Mouse (Mus musculus) brain, embryonic 18.5 days (tissue): Measurements from ENCODE around the gene Hlx.

ENCODE experiments used
- DNase-seq: peaks from one replicate; pipeline ENCODE4 v3.0.0-alpha.2; 2012; ENCODE audit warnings: low read depth, low spot score

Gene Hlx

DNA sequence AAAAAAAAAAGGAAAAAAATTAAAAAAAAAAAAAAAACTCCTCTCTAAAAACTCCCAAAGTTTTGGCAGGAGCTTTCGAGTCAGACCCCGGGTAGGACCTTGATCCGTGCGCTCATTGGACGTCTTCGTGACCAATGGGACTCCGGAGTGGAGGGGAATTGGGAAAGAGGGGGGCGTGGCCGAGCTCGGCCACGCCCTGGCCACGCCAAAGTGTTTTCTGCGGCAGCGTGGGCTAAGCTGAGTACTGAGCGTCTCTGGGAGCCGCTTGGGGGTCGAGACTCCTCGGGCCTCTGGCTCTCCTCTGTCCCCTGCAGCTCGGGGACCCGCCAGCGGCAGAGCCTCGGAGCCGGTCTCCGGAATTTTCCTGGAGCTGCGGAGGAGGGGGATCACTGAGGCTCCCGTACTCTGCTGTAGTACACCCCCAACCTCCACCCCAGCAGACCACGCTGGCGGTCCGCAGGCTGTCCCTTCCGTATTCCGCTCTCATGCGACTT, at the start of gene Hlx:
TSS of gene Hlx (minus strand) at position 64 of the 494 bp plus-strand sequence.
- no peak for DNase-seq

DNA sequence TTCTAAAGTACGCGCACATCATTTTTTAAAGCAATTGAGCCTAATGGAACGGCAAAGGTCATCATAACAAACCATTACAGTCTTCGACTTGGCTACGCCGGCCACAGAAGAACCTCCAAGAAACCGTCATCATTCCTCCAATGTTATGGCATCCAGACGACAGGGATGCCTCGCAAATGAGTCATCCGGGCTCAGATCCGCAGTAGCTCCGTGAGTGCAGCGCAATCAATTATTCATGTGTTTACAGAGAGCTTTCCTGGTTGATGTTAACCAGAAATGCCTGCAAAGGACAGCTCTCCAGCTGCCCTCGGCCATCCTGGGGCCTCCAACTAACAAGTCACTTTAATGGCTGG, 49.7 kb upstream of the Hlx start:
- DNase-seq, result no peak

DNA sequence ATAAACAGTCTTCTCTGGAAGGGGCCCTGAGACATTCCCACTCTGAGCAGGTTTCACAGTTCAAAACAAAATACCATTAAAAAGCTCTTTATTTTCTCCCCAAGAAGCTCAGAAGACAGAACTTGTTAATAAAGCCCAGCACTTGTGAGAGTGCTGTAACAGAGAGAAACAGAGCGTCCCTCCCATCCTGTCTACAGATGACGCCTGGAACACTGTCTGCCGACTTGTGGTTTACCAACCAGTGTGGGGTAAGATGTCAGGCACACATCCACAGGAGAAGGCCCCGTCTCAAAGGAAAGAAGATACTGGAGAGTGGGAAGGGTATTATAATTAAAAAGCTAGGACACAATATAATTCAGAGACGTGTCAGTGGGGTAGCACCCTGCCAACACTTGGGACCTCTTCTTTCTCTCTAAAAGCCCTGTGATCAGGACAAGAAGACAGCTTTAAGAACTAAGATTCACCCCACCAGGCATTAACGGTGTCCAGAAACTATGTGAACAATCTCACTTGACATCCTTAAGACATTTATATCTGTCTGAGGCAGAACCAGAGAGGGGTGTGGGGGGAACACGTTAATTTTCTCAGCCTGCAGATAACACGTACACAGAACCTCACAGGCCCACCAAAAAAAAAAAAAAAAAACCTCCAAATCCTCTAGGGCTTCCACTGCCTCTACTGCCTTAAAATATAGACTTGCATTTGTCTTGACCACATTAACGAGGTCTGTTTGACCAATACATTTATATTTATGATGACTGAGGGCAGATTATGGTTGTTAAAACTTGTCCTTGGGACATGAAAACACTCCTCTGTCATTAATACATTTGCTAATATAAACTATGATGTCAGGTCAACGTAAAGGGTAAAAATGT, 49.1 kb upstream of the Hlx start:
- DNase-seq, result no peak

DNA sequence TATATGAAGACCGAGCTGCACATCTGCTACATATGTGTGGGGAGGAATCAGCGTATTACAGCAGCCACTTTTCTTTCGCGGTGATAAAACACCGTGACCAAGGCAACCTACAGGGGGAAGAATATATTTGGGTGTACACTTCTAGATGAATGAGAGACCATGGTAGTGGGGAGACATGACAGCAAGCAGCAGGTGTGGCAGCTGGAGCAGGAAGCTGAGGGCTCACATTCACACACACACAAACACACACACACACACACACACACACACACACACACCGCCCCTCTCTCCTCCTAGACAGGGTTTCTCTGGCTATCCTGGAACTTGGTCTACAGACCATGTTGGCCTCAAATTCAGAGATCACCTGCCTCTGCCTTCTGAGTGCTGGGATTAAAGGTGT, 45.7 kb upstream of the Hlx start:
- DNase-seq, result no peak

DNA sequence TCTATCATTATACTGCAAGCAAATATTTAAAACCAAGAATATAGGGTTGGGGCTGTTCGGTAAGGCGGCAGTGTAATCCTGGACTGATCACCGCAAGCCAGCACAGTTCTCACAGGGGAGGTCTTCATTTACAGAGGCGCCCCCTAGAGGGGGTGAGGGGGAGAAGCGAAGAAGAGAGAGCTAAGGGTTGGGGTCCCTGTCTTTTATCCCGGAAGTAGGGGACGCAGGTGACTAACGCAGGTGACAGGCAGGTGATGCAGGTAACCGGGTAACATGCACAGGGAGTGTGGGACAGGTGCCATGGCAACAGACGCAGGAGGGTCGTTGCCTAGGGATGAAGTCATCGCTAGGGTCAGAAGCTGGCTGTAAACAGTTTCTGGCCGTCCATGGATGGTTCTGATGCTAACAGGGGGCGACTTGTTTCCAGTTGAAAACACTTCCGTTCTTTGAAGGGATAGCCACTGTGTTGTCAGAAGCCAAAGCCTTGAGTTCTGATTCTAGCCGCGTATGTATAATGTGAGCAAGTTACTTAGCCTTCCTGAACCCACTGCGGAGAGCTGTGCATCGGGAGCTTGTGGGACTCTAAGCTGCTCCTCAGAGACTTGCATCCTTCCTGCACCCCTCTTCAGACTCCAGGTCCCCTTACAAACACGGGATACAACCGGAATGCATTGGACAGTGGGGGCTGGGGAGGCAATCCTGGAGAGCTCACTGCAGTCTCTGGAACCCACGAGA, 44.8 kb upstream of the Hlx start:
- no peak for DNase-seq

DNA sequence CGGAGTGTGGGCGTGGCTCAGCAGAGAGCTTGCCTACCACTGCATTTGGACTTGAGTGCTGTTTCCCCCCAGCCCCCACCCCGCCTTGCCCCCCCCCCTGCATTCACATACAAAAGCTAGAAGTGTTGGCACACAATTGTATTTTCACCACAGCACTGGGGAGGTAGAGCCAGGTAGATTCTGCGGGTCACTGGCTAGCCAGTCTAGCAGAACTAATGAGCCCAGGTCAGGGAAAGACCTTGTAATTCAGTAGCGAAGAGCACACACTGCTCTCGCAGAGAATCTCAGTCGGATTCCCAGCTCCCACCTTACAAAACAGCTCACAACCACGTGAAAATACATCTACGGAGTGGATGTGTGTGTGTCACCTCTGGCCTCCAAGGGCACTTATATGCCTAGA, 42.9 kb upstream of the Hlx start:
- no peak for DNase-seq

DNA sequence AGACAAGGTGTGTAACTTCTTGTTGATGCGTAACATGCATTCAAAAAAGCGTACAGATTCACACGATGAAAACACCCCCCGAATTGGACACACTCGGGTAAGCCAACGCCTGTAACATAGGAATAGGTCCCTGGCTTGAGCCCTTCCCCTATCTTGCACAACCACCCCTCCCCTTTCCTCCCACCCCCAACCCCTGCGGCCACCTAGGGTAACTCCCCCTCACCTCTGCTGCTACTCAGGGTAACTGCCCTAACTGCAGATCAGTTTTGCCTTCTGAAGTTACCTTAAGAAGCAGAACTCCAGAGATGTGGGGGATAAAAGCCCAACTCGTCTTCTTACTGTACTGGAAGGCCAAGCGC, 39.5 kb upstream of the Hlx start:
- DNase-seq, result no peak

DNA sequence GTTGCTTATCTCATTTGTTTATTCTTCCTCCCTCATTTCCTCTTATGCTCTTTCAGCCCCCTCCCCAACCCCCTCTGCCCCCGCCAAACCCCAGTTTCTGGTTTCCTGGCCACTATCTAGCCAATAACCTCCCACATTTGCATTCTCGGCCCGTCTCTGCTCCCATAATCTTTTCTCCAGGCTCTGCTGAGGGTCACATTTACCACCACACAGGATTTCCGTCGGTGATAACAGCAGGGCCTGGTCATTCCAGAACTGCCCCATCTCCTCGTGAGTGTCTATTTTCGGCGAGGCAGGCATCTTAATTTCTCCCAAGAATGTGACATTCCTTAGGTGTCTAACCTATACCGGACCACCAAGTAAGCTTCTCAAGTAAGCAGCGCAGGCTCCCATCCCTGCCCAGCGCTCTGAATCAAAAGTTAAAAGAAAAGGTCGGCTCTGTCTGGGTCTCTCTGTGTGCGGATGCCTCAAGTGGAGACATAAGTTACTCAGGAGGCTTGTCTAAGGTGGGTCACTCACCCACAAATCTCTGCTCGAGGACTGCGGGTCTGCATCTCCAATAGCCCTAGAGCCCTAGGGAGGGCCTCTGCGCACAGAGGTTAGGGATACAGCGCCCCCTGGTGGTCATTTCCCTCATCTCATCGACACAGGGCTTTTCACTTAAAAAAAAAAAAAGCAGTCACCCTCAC, 38.9 kb upstream of the Hlx start:
- no peak for DNase-seq

DNA sequence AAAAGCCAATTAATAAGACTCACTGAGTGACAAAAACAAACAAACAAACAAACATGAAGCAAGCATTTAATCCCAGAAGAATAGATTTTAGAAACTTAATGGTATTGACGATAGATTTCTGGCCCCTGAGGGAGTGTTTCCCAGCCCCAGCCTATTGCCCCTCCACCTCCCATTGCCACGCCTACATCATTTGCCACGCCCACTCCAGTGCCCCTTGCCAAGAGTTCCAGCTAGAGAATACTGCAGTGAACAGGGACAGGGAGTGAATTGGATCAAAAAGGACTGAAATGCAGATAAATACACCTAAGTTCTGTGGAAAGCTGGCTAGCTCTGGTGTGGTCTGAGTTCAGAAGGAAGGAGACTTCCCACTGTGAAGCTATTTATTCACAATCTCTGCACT, 31.4 kb upstream of the Hlx start:
- DNase-seq, result no peak

DNA sequence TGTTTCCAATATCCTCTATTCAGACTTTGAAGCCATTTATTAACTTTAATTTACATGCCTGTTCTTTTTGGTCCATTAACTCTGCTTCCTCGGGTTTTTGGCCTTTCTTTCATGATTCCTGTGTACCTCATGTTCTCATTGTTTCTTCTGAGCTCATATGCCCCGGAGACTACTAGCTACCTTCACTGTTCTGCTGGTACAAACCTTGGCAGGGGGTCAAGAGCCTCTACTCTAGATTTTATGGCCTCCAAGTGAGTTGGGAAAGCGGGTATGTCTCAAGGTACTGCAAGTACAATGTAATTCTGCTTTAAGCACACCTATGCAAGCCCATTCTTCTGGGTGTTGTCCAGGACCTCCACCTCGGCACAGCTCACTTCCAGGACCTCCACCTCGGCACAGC, 30.5 kb upstream of the Hlx start:
- DNase-seq, result no peak

DNA sequence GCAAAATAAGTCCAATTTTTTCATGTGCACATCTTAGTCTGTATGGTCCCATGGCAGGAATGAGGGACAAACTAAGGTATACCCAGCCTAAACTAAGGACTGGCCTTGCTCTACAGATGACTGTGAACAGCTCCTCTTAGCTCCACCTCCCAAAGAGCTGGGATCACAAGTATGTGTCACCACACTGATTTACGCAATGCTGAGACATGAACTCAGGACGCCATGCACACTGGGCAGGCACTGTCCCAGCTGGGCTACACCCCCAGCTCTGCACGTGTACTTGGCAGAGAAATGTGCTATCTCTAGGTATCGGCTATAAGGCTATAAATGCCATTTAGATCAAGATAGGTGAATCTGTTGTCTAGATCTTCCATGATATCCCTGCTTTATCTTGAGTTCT, 29.6 kb upstream of the Hlx start:
- DNase-seq, result no peak

DNA sequence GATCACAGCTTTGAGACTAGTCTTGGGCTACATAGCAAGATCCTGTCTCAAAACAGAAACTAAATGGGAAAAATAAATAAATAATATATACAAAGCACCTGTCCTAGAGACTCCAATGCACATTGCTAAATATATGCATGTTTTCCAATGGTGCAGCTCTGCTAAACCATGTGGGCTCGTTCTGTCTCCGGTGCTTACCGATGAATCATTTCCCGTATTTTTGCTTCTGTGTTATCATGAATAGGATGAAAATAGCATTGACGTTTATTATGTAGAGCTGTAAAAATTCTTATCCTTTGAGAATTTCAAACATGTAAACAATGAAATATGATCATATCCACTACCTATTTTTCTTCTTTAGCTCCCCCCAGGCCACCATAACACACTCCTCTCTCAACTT, 20.3 kb upstream of the Hlx start:
- no peak for DNase-seq

DNA sequence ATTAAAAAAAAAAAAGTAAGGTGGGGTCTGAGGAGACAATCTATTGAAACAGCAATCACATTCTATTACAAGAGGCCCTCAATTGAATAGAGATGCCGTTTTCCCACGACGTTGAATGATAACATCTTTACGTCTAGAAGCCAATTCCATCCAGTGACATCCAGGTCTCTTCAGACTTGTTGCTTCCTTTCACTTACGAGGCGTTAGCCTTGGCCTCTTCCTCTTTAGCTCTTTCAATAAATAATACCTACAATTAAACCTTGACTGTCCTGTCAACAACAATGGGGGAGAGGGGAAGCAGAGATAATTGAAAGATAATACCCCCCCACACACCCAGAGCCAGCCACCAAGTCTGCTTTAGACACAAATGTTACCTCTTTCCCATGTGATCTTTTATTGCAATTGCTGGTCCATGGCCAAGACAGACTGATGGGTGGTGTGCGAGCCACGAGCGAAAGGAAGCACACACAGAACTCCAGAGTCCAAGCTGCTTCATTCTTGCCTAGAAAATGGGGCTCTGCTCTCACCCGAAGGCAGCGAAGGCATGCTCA, 17.8 kb upstream of the Hlx start:
- no peak for DNase-seq

DNA sequence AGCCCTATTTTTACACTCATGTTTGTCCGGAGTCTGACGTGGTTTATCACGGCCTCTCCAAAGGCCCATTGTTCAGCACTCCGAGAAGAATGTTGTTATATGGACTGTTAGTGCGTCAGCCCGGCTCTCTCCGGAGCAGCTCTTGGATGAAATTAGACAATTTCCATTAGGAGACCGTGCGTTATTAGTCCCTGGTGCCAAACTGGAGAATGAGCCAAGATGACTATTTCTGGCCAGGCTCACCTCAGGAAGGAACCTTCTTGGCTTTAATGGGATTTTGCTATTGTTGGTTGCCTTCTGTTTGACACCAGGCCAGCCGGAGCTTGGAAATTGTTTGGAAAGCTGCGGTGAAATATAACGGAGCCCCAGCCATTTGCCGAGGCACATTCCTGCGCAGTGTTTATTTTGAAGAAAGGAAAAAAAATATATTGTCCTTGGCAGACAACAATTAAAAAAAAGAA, 16.3 kb upstream of the Hlx start:
- no peak for DNase-seq

DNA sequence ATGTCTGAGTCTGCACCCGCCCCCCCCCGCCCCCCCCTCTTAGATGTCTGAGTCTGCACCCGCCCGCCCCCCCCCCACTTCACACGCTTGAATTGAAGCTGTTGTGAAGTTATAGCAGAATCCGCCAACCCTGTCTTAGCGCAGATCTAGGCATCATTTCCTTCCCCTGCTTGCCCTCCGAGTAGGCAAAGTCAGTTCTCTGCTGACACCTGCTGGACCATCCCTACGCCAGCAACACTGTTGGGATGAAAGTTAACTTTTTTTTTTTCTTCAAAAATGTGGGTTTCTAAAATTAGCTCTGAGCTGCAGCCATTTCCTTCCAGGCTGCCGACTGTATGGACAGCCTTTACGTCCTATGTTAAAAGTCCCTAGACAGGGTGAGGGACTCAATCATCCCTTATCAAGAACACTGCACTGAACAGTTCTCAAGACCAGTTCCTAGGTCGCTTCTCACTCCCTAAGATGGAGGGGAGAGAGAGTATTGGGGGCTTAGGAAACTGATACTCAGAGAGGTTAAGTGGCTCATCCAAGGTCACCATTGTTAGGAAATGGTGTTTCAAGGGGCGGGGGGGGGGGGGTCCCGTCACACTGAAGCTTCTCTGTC, 5.6 kb upstream of the Hlx start:
- no peak for DNase-seq

DNA sequence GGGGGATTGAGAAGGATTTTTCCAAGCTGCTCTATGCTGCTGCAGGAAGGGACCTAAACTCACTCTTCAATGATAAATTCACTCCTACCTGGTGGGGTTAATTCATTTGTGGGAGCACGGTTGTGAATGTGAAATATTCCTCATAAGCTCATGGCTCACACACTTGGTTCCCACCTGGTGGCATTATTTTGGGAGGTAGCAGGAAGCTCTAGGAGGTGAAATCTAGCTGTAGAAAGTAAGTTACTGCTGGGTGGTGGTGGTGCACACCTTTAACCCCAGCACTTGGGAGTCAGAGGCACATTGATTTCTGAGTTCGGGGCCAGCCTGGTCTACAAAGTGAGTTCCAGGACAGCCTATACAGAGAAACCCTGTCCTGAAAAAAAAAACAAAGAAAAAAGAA, 4.8 kb upstream of the Hlx start:
- DNase-seq, result no peak

DNA sequence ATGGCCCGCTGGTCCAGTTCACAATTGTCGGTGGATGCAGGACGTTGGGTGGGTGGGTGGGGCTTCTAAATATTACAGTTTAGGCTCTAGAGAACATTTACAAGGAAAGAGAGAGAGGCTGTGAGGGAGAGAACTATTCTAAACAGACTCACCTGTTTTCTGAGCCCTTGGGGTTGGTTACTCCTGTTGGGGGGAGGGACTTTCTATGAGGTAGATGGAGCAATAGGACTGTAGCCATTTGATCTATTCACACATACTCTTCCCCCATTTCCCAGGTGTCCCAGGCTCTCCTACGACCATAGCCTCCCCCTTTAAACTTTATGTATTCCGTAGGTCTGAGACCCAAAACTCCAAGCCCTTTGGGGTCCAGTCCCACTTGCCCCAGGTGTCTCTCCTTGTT, 3.8 kb upstream of the Hlx start:
- no peak for DNase-seq

DNA sequence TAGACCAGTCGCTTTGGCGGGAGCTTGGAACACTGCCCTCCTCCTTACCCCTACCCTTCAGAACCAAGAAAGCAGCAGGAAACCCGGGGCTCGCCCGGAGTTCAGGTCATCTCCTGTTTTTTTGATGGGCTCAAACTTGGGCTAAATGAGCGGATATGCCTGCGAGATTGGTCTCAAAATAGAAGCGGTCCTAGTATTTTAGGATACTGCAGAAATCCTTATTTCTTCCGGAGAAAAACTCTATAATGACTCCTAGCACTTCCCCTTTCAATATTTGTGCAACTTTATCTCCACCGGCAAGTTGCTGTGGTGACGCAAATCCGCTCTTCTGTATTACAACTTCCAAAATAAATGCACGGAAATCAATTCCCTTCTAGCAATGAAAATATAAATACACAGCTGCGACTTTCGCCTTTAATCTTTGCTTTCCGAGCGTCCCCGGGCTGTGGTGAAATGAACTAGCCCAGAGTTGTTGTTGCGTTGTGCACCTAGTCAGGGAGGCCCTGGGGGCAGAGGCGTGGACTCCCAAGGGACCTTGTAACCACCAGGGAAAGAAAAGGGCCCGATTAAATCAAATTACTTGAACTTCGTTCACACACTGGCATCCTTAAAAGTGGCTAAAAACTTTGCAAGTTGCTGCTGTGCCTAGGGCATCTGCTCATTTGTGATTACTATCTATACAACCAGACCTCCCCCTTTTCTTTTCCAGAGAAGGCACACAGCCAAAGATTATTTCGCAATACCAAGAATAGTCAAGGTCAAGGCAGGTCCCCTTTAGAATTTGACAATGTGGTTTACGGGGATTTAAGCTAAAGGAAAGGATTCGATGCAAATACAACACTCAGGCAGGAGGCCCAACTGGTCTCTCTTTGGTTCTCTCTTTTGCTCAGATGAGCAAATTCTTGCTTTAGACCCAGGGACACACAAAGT, 2.8 kb upstream of the Hlx start:
- no peak for DNase-seq

DNA sequence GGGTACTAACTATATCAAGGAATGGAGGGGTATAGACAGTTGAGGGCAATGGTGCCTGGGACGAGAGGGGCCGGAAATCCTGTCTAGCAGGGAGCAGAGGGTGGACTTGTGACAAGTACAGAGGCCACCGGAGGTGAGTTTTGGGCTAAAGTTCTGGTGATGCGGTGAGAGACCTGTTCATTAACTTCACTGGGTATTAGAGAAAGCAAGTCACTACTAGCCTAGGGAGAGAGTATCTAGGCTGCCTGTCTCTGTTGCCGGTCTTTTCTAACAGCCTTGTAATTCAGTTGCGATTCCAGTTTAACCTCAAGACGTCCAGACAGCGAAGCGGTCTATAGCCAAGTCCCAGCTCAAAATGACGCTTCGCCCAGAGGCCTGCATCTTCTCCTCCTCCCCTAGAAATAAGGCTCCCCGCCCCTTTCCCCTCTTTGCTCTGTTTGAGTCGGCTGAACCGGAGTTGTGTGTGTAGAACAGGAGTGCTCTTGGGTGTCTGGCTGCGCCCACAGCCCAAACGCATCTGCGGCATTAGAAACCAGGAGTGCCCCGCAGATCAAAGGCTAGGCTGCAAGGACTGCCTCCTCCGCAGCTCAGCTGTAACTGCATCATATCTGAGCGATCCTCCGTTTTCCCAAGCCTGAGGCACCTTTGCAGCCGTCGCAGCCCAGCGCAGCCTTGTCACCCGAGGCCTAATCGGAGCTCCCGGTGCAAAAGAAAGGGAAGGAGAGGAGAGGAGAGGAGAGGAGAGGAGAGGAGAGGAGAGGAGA, 1.8 kb upstream of the Hlx start:
- DNase-seq, result no peak
